In genomic region chr1:168383832-168384593, GRCm38 (mm10) we compare ENCODE assay signal across 8 mouse cellular contexts. TPM values are rescaled to one million over a fixed set of nuclear protein-coding genes. Genes with fewer than 3 reads are reported as not detected.
A peak's percentile ranks its signal among the peaks of the same experiment; 100 is the strongest.
DNase-seq lines count a peak whose midpoint lies in the region; ATAC-seq and TF ChIP-seq lines count a peak whose summit lies in the region.

No protein-coding gene starts in this region.

- peak overlapping the region; percentile 90 for H3K27ac ChIP-seq in gastrocnemius, adult 2 months
- peak overlapping the region; percentile 79 for H3K27ac ChIP-seq in hindbrain, embryonic 12.5 days
- peak overlapping the region; percentile 52 for H3K27ac ChIP-seq in limb, embryonic 13.5 days

- WGBS in hindbrain, embryonic 12.5 days, result 13% methylated on average over 5 of the region's 5 CpGs
- 38% methylated on average over 5 of the region's 5 CpGs for WGBS in limb, embryonic 13.5 days

- no peak overlapping the region for H3K9ac ChIP-seq in hindbrain, embryonic 12.5 days
- no peak overlapping the region for H3K9ac ChIP-seq in limb, embryonic 13.5 days

- H3K36me3 ChIP-seq in hindbrain, embryonic 12.5 days, result 0 out of 2 replicates have a peak, but pooled peaks cover 2% of the 10 kb centered on the region
- H3K36me3 ChIP-seq in limb, embryonic 13.5 days, result no peaks in the 10 kb centered on the region

- no peak overlapping the region for H3K4me3 ChIP-seq in gastrocnemius, adult 2 months
- H3K4me3 ChIP-seq in hindbrain, embryonic 12.5 days, result no peak overlapping the region
- no peak overlapping the region for H3K4me3 ChIP-seq in limb, embryonic 13.5 days

- no peak overlapping the region; the same call in 1 of the 2 replicates for H3K4me2 ChIP-seq in hindbrain, embryonic 12.5 days (replicated peaks)
- H3K4me2 ChIP-seq in limb, embryonic 13.5 days (replicated peaks), result no peak overlapping the region

- no peak for DNase-seq in gastrocnemius, adult 2 months
- no peak for DNase-seq in gastrocnemius, postnatal 4 days (ENCODE audit: low spot score in 2 of 2)
- DNase-seq in brain, embryonic 14.5 days (ENCODE audit: low read depth), result peak; percentile 94
- DNase-seq in c-Kit-positive CD71-positive TER-119-positive erythroid progenitor cells, embryonic 14.5 days (ENCODE audit: low spot score), result no peak
- no peak for DNase-seq in spleen, postnatal 14 days (ENCODE audit: low spot score in 2 of 2)

- no peak for TF ChIP-seq POLR2A in brain, embryonic 14.5 days (IDR thresholded peaks at IDR 0.05; ENCODE audit: borderline replicate concordance, extremely low read depth, insufficient read depth, insufficient read length, poor library complexity, severe bottlenecking)

- intact Hi-C loops in gastrocnemius, adult 2 months (cut with DNase I), result loop anchor here (5.0 kb wide), 2 partner anchors 48 to 93 kb away; partner anchors contain the start of gene Pbx1

- H3K9me3 ChIP-seq in hindbrain, embryonic 12.5 days (replicated peaks), result no peaks in the 10 kb centered on the region
- no peaks in the 10 kb centered on the region for H3K9me3 ChIP-seq in limb, embryonic 13.5 days

- TF ChIP-seq CTCF in gastrocnemius, adult 2 months (IDR thresholded peaks at IDR 0.05), result no peak
- no peak for TF ChIP-seq CTCF in brain, embryonic 14.5 days (IDR thresholded peaks at IDR 0.05; ENCODE audit: borderline replicate concordance, extremely low read depth, insufficient read depth, insufficient read length)

- H3K27me3 ChIP-seq in hindbrain, embryonic 12.5 days, result no peaks in the 10 kb centered on the region
- H3K27me3 ChIP-seq in limb, embryonic 13.5 days, result no peaks in the 10 kb centered on the region

- peaks cover 80% of the 10 kb centered on the region for H3K4me1 ChIP-seq in hindbrain, embryonic 12.5 days
- H3K4me1 ChIP-seq in limb, embryonic 13.5 days, result peaks cover 81% of the 10 kb centered on the region

- ATAC-seq in hindbrain, embryonic 12.5 days (ENCODE audit: low FRiP score), result peak; percentile 22; the same call in 1 of the 2 replicates
- no peak for ATAC-seq in limb, embryonic 13.5 days (ENCODE audit: low FRiP score, low read depth)
- ATAC-seq in activated CD4-positive, CD25-positive, alpha-beta regulatory T cell, adult 4 months, result no peak

RNA-seq across cellular contexts. Expression of gene Pbx1, which starts 48.1 kb away (rescaled TPM):
- 10 to 100 TPM; 16.9 to 29.3 TPM for total RNA-seq in gastrocnemius, adult 2 months (2021)
- total RNA-seq in gastrocnemius, postnatal 4 days (2021), result 10 to 100 TPM; 44.6 to 50.6 TPM
- 137 and 141 TPM in 2 replicates for polyA plus RNA-seq in brain, embryonic 14.5 days (2012; rRNA removed)
- polyA plus RNA-seq in hindbrain, embryonic 12.5 days (2016; fragmentation: Nextera tagmentation; extraction: Ambion mirVana), result 56.3 and 59.8 TPM in 2 replicates
- polyA plus RNA-seq in limb, embryonic 13.5 days (2015; fragmentation: Nextera tagmentation; extraction: Ambion mirVana), result 31.6 and 33.0 TPM in 2 replicates
- polyA plus RNA-seq in activated CD4-positive, CD25-positive, alpha-beta regulatory T cell, adult 4 months (2017; shearing (Covaris generic)), result under 1 TPM in 1 of 2 experiments, not detected in 1; 0.08 TPM

Comparison
In these comparisons a context has a peak if more than half of its experiments do, and no peak if none do; other contexts are left out.
1. RNA of gene Pbx1, which starts 48.1 kb away (polyA plus RNA-seq): 137 to 141 TPM in brain, embryonic 14.5 days, 56.3 to 59.8 TPM in hindbrain, embryonic 12.5 days and 31.6 to 33.0 TPM in limb, embryonic 13.5 days; 0.08 TPM in activated CD4-positive, CD25-positive, alpha-beta regulatory T cell, adult 4 months; every median in the first group is over 10 times any median in the second.
2. Peak in every context shown above with its lines, with median percentiles within 50 percentile points of each other: H3K27ac ChIP-seq.